In genomic region chr3:69484582-69484981, GRCm38 (mm10) we compare ENCODE assay signal across 16 mouse cellular contexts.
DNase-seq lines count a peak whose midpoint lies in the region; ATAC-seq and TF ChIP-seq lines count a peak whose summit lies in the region.
"Had no signal": no experiment of that assay in that cellular context is flagged by ENCODE, and none has a peak within 500 bp of the region (broad histone marks: within the 10 kb centered on the region; RNA-seq: fewer than 3 reads in every experiment).

No protein-coding gene starts in this region.

- ATAC-seq in forebrain, embryonic 13.5 days: no peak
- ATAC-seq in forebrain, embryonic 14.5 days: no peak
- ATAC-seq in monocyte, adult 5-6 weeks (replicated peaks; ENCODE audit: insufficient number of reproducible peaks, low FRiP score, low TSS enrichment, poor library complexity, severe bottlenecking): no peak
- no peak for ATAC-seq in megakaryocyte, adult 5-6 weeks (ENCODE audit: poor library complexity, severe bottlenecking)
- ATAC-seq: intestine, embryonic 15.5 days; midbrain, embryonic 16.5 days had no signal

- H3K4me3 ChIP-seq in forebrain, embryonic 13.5 days: no peak overlapping the region
- no peak overlapping the region for H3K4me3 ChIP-seq in forebrain, embryonic 14.5 days (ENCODE audit: low read depth, low read length)
- H3K4me3 ChIP-seq in left cerebral cortex, adult 2 months: no peak overlapping the region
- H3K4me3 ChIP-seq: intestine, embryonic 15.5 days; limb, embryonic 12.5 days had no signal

- H3K27me3 ChIP-seq in forebrain, embryonic 13.5 days: no peaks in the 10 kb centered on the region
- no peaks in the 10 kb centered on the region for H3K27me3 ChIP-seq in forebrain, embryonic 14.5 days (replicated peaks; ENCODE audit: control insufficient read depth, insufficient read depth, low read length)
- H3K27me3 ChIP-seq: intestine, embryonic 15.5 days; limb, embryonic 12.5 days had no signal

- intact Hi-C loops in left cerebral cortex, adult 2 months (cut with DNase I): loop anchor here (5.0 to 10.0 kb wide), 2 partner anchors 113 to 360 kb away; partner anchors contain the start of genes B3galnt1 and Kpna4
- intact Hi-C loops in left cerebral cortex, postnatal 10 days (cut with DNase I): loop anchor here (5.0 kb wide), 2 partner anchors 218 to 247 kb away; no protein-coding TSS in a partner anchor

- TF ChIP-seq CTCF in left cerebral cortex, adult 2 months (IDR thresholded peaks at IDR 0.05): no peak; the same call in 1 of the 2 replicates

- no peaks in the 10 kb centered on the region for H3K36me3 ChIP-seq in forebrain, embryonic 13.5 days (ENCODE audit: poor library complexity, severe bottlenecking)
- H3K36me3 ChIP-seq in forebrain, embryonic 14.5 days (ENCODE audit: control insufficient read depth, insufficient read depth, low read length): no peaks in the 10 kb centered on the region
- H3K36me3 ChIP-seq: intestine, embryonic 15.5 days; limb, embryonic 12.5 days had no signal

- H3K9me3 ChIP-seq in forebrain, embryonic 13.5 days (replicated peaks): no peaks in the 10 kb centered on the region
- H3K9me3 ChIP-seq in forebrain, embryonic 14.5 days (replicated peaks; ENCODE audit: control insufficient read depth, low read length): no peaks in the 10 kb centered on the region
- H3K9me3 ChIP-seq: intestine, embryonic 15.5 days; limb, embryonic 12.5 days had no signal

- H3K4me1 ChIP-seq in forebrain, embryonic 13.5 days: peaks cover 29% of the 10 kb centered on the region
- H3K4me1 ChIP-seq in forebrain, embryonic 14.5 days (ENCODE audit: control insufficient read depth, insufficient read depth, low read length): peaks cover 14% of the 10 kb centered on the region
- H3K4me1 ChIP-seq: intestine, embryonic 15.5 days had no signal

- WGBS in forebrain, embryonic 13.5 days: 81% methylated on average over 4 of the region's 4 CpGs
- 76% methylated on average over 4 of the region's 4 CpGs for WGBS in forebrain, embryonic 14.5 days

- no peak overlapping the region for H3K9ac ChIP-seq in forebrain, embryonic 13.5 days
- H3K9ac ChIP-seq in forebrain, embryonic 14.5 days (ENCODE audit: low read length): no peak overlapping the region
- H3K9ac ChIP-seq: hindbrain, embryonic 14.5 days; intestine, embryonic 15.5 days; limb, embryonic 12.5 days; liver, embryonic 14.5 days had no signal

- no peak overlapping the region for H3K4me2 ChIP-seq in forebrain, embryonic 13.5 days
- H3K4me2 ChIP-seq in forebrain, embryonic 14.5 days (ENCODE audit: low read length): no peak overlapping the region
- H3K4me2 ChIP-seq: heart, embryonic 11.5 days; hindbrain, embryonic 14.5 days; intestine, embryonic 15.5 days; limb, embryonic 12.5 days had no signal

- 0 out of 2 replicates have a peak overlapping the region, but pooled peaks have one; percentile 0 for H3K27ac ChIP-seq in forebrain, embryonic 13.5 days
- no peak overlapping the region for H3K27ac ChIP-seq in forebrain, embryonic 14.5 days (ENCODE audit: low read depth, low read length)
- peak overlapping the region; percentile 48 for H3K27ac ChIP-seq in left cerebral cortex, adult 2 months
- H3K27ac ChIP-seq: hindbrain, embryonic 14.5 days; intestine, embryonic 15.5 days; limb, embryonic 12.5 days; liver, embryonic 14.5 days had no signal

- DNase-seq in forebrain, embryonic 14.5 days (ENCODE audit: low spot score): no peak
- DNase-seq in left cerebral cortex, adult 2 months (ENCODE audit: extremely low spot score in 1 of 2, low spot score in 2 of 2): no peak
- no peak for DNase-seq in left cerebral cortex, postnatal 10 days (ENCODE audit: extremely low spot score in 1 of 2, low spot score in 2 of 2)
- DNase-seq in cerebellum, adult 9-11 months: peak; percentile 58
- DNase-seq: B cell, adult 2 months; right cerebral cortex, postnatal 14 days; thymus, postnatal 14 days had no signal
